Mouse (Mus musculus) lung, postnatal 0 days (tissue): Measurements from ENCODE around the gene Chil1. TPM values are rescaled to one million over a fixed set of nuclear protein-coding genes. Genes with fewer than 3 reads are reported as not detected.
A peak's percentile ranks its signal among the peaks of the same experiment; 100 is the strongest.

Source experiments
- ATAC-seq: fragments of 200-750 bp; cut with Nextera tagmentation; 2 replicates; pipeline ENCODE4 v1.8.0; 2017; ENCODE audit warnings: moderate library complexity
- DNase-seq: peaks from one replicate; pipeline ENCODE4 v3.0.0-alpha.2; 2016; ENCODE audit warnings: low spot score
- H3K27ac ChIP-seq: fragments of 300-500 bp; sonication (generic); 2 replicates; pipeline ENCODE4 v1.5.1; 2014; ENCODE audit warnings: antibody characterized with exemption, mild to moderate bottlenecking, low read length, mixed read lengths
- H3K27me3 ChIP-seq: fragments of 300-500 bp; sonication (generic); replicated peaks from 2 replicates; pipeline ENCODE4 v1.6.1; 2014; ENCODE audit warnings: low read length, mixed read lengths; ENCODE audit not compliant: insufficient read depth
- H3K36me3 ChIP-seq: fragments of 300-500 bp; sonication (generic); 2 replicates; pipeline ENCODE4 v1.6.1; 2014; ENCODE audit warnings: low read length, mixed read lengths; ENCODE audit not compliant: insufficient read depth
- H3K4me1 ChIP-seq: fragments of 300-500 bp; sonication (generic); 2 replicates; pipeline ENCODE4 v1.6.1; 2014; ENCODE audit warnings: antibody characterized with exemption, low read depth, low read length, mixed read lengths; ENCODE audit not compliant: insufficient read depth
- H3K4me2 ChIP-seq: fragments of 300-500 bp; sonication (generic); replicated peaks from 2 replicates; pipeline ENCODE4 v1.6.1; 2014; ENCODE audit warnings: low read depth, mild to moderate bottlenecking, low read length, moderate library complexity, mixed read lengths
- H3K4me3 ChIP-seq: fragments of 300-500 bp; sonication (generic); 2 replicates; pipeline ENCODE4 v1.5.1; 2014; ENCODE audit warnings: low read depth, low read length
- H3K9ac ChIP-seq: fragments of 300-500 bp; sonication (generic); replicated peaks from 2 replicates; pipeline ENCODE4 v1.6.1; 2014; ENCODE audit warnings: low read depth, mild to moderate bottlenecking
- H3K9me3 ChIP-seq: fragments of 300-500 bp; sonication (generic); 2 replicates; pipeline ENCODE4 v1.6.1; 2016; ENCODE audit warnings: low read length, mixed read lengths
- CTCF ChIP-seq: IDR thresholded peaks from 2 replicates; pipeline ENCODE4 v1.5.1; 2016; ENCODE audit warnings: antibody characterized with exemption, mild to moderate bottlenecking
- EP300 ChIP-seq: IDR thresholded peaks from 2 replicates; pipeline ENCODE4 v1.6.1; 2016; ENCODE audit warnings: antibody characterized with exemption, mild to moderate bottlenecking, control low read depth
- WGBS: fragments of 180-500 bp; shearing (Covaris S2); extraction: QIAGEN DNeasy Blood & Tissue Kit; methylation state at CpG from one replicate; pipeline ENCODE4 v1.1.7; 2014; 5-methylcytosine and 5-hydroxymethylcytosine counted together
- polyA plus RNA-seq: library from polyadenylated mRNA; unstranded; fragments of >200 nt; fragmentation: Nextera tagmentation; extraction: Ambion mirVana; gene quantifications from 2 replicates; pipeline ENCODE4 v1.2.1, GENCODE M21; 2015

Chil1 gene
- polyA plus RNA-seq, 1 experiment from 2014 or later: 550 TPM

GRCm38 (mm10) chr1:134150745-134151144, 31.2 kb upstream of the Chil1 start:
- Histone ChIP-seq H3K4me3 (no peak overlapping the region), H3K36me3 (no peaks in the 10 kb centered on the region), H3K4me1 (no peaks in the 10 kb centered on the region), H3K9ac (no peak overlapping the region), H3K4me2 (no peak overlapping the region), H3K27me3 (no peaks in the 10 kb centered on the region), H3K9me3 (no peaks in the 10 kb centered on the region), H3K27ac (no peak overlapping the region)
- no peak for TF ChIP-seq CTCF
- TF ChIP-seq EP300: no peak
- 92% methylated on average over 9 of the region's 9 CpGs for WGBS
- DNase-seq (no peak), ATAC-seq (no peak)

DNA sequence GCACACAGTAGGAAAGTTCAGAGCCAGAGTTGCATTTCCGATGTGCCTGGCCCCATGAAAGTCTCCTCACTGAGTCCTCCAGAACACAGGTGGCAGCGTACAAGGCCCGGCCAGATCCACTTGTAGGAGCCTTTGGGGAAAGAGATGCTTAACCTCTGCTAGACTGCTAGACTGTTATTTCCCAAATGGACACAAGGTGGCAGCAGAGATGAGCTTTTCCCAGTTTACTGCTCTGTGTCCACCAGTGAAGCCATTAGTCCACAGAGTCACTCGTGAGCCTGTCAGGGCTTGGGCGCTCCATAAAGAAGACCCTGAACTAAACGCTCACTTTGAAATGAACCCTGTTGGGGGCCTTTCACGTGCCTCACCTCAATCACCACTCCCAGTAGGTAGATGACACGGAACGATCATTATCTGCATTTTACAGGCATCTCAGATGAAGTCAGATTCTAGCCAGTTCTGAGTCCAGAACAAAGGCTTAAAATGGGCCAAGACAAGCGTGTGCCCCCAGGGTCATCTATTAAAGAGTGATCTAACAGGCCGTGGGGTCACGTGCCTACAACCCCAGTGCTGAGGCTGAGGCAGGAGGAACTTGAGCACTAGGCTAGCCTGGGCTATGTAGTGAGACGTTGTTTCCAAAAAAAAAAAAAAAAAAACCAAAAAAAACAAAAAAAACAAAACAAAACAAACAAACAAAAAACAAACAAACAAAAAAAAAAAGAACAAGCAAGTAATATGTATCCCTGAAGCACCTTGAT, 30.1 kb upstream of the Chil1 start:
- no peak overlapping the region for H3K4me3 ChIP-seq
- peak; percentile 90 for ATAC-seq
- WGBS: 32% methylated on average over 13 of the region's 13 CpGs

DNA sequence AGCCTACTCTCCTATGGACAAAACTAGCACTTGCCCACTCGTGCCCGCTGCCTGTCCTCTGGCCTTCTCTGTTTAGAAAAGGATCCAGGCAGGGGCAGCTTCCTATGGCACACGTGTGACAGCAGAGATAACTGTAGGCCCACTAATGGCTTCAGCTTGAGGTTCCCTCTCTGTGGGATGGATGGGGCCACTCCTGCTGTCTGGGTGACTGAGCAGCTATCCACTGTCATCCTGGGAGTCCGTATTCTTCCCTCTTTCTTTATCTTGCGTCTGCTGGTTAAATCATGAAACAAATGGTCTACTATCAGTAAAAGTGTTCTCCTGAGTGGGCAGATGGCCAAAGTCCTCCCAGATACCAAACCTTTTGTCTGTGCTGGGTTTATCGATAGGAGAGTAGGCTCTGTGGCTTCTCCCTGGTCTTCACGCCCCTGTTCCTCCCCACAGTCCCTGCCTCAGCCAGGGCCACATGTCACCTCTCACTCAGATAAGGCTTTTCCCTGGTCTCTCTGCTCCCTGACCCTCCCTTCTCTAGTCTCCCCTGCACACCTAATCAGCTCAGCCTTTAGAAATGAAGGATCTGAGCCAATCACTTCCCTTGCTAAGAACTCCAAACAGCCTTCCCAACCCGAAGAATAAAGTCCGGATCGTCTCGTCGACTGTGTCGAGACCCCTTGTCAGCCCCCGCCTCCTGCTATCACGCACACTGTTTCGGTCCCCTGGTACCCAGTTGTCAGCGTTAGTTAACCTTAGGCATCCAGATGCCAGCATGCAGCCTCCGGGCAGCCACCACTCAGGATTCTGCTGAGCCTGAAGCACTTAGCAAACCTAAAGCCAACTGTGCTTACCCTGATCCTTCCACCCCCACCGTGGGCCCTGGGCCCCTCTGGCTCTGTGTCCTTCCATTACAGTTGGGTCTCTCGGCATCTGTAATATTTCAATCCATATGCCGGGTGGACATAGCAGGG, 29.1 kb upstream of the Chil1 start:
- no peak for DNase-seq
- 63% methylated on average over 21 of the region's 21 CpGs for WGBS
- Histone ChIP-seq H3K27me3 (no peaks in the 10 kb centered on the region), H3K27ac (no peak overlapping the region), H3K9me3 (no peaks in the 10 kb centered on the region), H3K4me1 (no peaks in the 10 kb centered on the region), H3K4me2 (no peak overlapping the region), H3K9ac (no peak overlapping the region), H3K4me3 (no peak overlapping the region), H3K36me3 (no peaks in the 10 kb centered on the region)
- TF ChIP-seq CTCF (no peak), EP300 (no peak)
- ATAC-seq: 0 out of 2 replicates have a peak, but pooled peaks have one; percentile 8

More for the DNA sequence above, 30.1 kb upstream of the Chil1 start:
- no peaks in the 10 kb centered on the region for H3K9me3 ChIP-seq
- TF ChIP-seq CTCF: peak; percentile 92
- TF ChIP-seq EP300: no peak
- H3K36me3 ChIP-seq: no peaks in the 10 kb centered on the region
- H3K9ac ChIP-seq: no peak overlapping the region
- H3K27me3 ChIP-seq: no peaks in the 10 kb centered on the region
- no peak overlapping the region for H3K4me2 ChIP-seq
- no peak overlapping the region for H3K27ac ChIP-seq
- DNase-seq: peak; percentile 89
- H3K4me1 ChIP-seq: no peaks in the 10 kb centered on the region

- no peaks in the 10 kb centered on the region for H3K9me3 ChIP-seq
- no peaks in the 10 kb centered on the region for H3K4me1 ChIP-seq
- ATAC-seq (no peak), DNase-seq (no peak)
- no peak overlapping the region for H3K9ac ChIP-seq
- TF ChIP-seq EP300 (no peak), CTCF (no peak)
- no peaks in the 10 kb centered on the region for H3K27me3 ChIP-seq
- H3K4me3 ChIP-seq: no peak overlapping the region
- no peak overlapping the region for H3K4me2 ChIP-seq
- H3K36me3 ChIP-seq: no peaks in the 10 kb centered on the region
- 86% methylated on average over 3 of the region's 3 CpGs for WGBS
- H3K27ac ChIP-seq: no peak overlapping the region
Observed at GRCm38 (mm10) chr1:134154121-134154520, 27.9 kb upstream of the Chil1 start.

DNA sequence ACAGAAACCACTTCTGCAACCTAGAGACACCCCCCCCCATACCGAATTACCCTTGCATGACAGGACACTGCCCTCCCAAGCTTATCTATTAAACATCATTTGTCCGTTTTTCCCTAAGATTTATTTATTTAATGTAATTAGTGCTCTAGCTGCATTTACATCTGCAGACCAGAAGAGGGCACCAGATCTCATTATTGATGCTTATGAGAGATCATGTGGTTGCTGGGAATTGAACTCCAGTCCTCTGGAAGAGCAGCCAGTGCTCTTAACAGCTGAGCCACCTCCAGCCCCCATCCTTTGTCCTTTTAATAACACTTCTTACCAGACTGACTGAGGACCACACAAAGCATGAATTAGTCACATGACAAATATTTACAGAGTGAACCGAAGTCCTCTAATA, 27.3 kb upstream of the Chil1 start:
- no peaks in the 10 kb centered on the region for H3K4me1 ChIP-seq
- ATAC-seq (no peak), DNase-seq (no peak)
- no peaks in the 10 kb centered on the region for H3K9me3 ChIP-seq
- no peak overlapping the region for H3K4me3 ChIP-seq
- H3K9ac ChIP-seq: no peak overlapping the region
- H3K4me2 ChIP-seq: no peak overlapping the region
- WGBS: 48% methylated on average over 3 of the region's 3 CpGs
- H3K36me3 ChIP-seq: no peaks in the 10 kb centered on the region
- TF ChIP-seq EP300: no peak
- TF ChIP-seq CTCF: peak; percentile 63
- H3K27ac ChIP-seq: no peak overlapping the region
- no peaks in the 10 kb centered on the region for H3K27me3 ChIP-seq

DNA sequence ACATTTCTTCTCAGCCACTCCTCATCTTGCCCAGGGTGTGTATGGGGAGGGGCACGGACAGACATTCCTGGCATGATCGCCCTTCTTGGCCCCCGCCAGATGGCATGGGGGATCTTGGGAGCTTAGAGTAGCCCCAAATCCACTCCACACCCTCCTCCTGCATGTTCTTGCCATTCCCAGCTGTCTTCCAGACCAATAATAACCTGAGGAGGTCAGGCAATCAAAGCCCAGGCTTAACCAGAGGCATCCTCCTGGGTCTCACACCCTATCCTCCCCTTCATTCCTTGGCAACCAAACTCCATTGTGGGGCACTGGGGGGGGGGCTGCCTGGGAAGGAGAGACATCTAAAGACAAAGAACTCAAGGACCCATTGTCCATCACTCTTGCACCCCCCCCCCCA, 21.6 kb upstream of the Chil1 start:
- Histone ChIP-seq H3K27ac (no peak overlapping the region), H3K36me3 (no peaks in the 10 kb centered on the region), H3K4me3 (no peak overlapping the region), H3K9ac (no peak overlapping the region), H3K27me3 (no peaks in the 10 kb centered on the region), H3K9me3 (no peaks in the 10 kb centered on the region), H3K4me1 (no peaks in the 10 kb centered on the region), H3K4me2 (no peak overlapping the region)
- WGBS: 62% methylated on average over 3 of the region's 3 CpGs
- TF ChIP-seq CTCF (no peak), EP300 (peak; percentile 39; the same call in 1 of the 2 replicates)
- DNase-seq (no peak), ATAC-seq (peak; percentile 10; the same call in 1 of the 2 replicates)
